Mouse (Mus musculus): ENCODE data around the gene Gm11983. TPM values are rescaled to one million over a fixed set of nuclear protein-coding genes. Genes with fewer than 3 reads are reported as not detected.

Gene Gm11983
- polyA plus RNA-seq, 1 experiment from 2014 or later: not detected

Other genes starting within 250 kb of the Gm11983 start
- gene Nacad, start 231.6 kb downstream of the Gm11983 start, polyA plus RNA-seq (2015; fragmentation: Nextera tagmentation; extraction: Ambion mirVana): 5.7 and 8.2 TPM in 2 replicates
- gene Tbrg4, start 211.6 kb downstream of the Gm11983 start, polyA plus RNA-seq (2015; fragmentation: Nextera tagmentation; extraction: Ambion mirVana): 41.6 and 50.2 TPM in 2 replicates
- gene Wap, start 199.0 kb downstream of the Gm11983 start, polyA plus RNA-seq (2015; fragmentation: Nextera tagmentation; extraction: Ambion mirVana): not detected in 2 replicates
- gene Ramp3, start 179.1 kb downstream of the Gm11983 start, polyA plus RNA-seq (2015; fragmentation: Nextera tagmentation; extraction: Ambion mirVana): 7.0 and 8.3 TPM in 2 replicates
- gene Adcy1, start 225.8 kb upstream of the Gm11983 start, polyA plus RNA-seq (2015; fragmentation: Nextera tagmentation; extraction: Ambion mirVana): 1.8 TPM in 2 replicates